Mouse (Mus musculus): ENCODE measurements at regions not wholly inside any gene's neighbourhood (a gene's known extent, or its start where the extent isn't known, plus 50 kb on each side); places are given as distances from the start of the nearest gene placed in this dataset.

GRCm38 (mm10) chr1:61306296-61306695 lies 328.6 kb downstream of the Icos start:
- TF ChIP-seq FLI1 (IDR thresholded peaks at IDR 0.05; ENCODE audit: low read length) (no peak), GATA1 (IDR thresholded peaks at IDR 0.05; ENCODE audit: borderline replicate concordance, low read length) (no peak)

All from megakaryocyte, embryonic 14.5 days (primary cell).